Mouse (Mus musculus): Measurements from ENCODE around the gene Tcf25. TPM values are rescaled to one million over a fixed set of nuclear protein-coding genes. Genes with fewer than 3 reads are reported as not detected.
A peak's percentile ranks its signal among the peaks of the same experiment; 100 is the strongest.
"Not testable (repeated sequence)": the region's sequence is repeated elsewhere in the genome, so short reads cannot be mapped to it uniquely, and the experiment has no call there.

Gene Tcf25
- polyA plus RNA-seq, 1 experiment from 2014 or later, result 144 TPM

GRCm38 (mm10) chr8:123410788-123411187 lies 37.2 kb downstream of the Tcf25 start:
- no peak for DNase-seq (ENCODE audit: low spot score)
- TF ChIP-seq EP300 (IDR thresholded peaks at IDR 0.05), result no peak
- no peak for TF ChIP-seq CTCF (IDR thresholded peaks at IDR 0.05)
- H3K27ac ChIP-seq (ENCODE audit: low read length), result no peak overlapping the region
- no peaks in the 10 kb centered on the region for H3K9me3 ChIP-seq (ENCODE audit: low read length)
- H3K9ac ChIP-seq (replicated peaks; ENCODE audit: low read depth), result no peak overlapping the region
- no peak overlapping the region for H3K4me3 ChIP-seq (ENCODE audit: low read depth, low read length)
- WGBS, result 15% methylated on average over 11 of the region's 11 CpGs
- no peaks in the 10 kb centered on the region for H3K36me3 ChIP-seq (ENCODE audit: insufficient read depth, low read length)
- H3K27me3 ChIP-seq (replicated peaks; ENCODE audit: insufficient read depth, low read length), result peaks cover 32% of the 10 kb centered on the region
- H3K4me2 ChIP-seq (replicated peaks; ENCODE audit: low read depth, low read length), result no peak overlapping the region
- H3K4me1 ChIP-seq (ENCODE audit: insufficient read depth, low read depth, low read length), result no peaks in the 10 kb centered on the region
- no peak for ATAC-seq

- ATAC-seq (peak; percentile 48), DNase-seq (ENCODE audit: low spot score) (peak; percentile 26)
- no peak for TF ChIP-seq EP300 (IDR thresholded peaks at IDR 0.05)
- Histone ChIP-seq H3K9ac (replicated peaks; ENCODE audit: low read depth) (no peak within 1 kb of the TSS), H3K27me3 (replicated peaks; ENCODE audit: insufficient read depth, low read length) (peaks cover 32% of the 10 kb centered on the region), H3K4me3 (ENCODE audit: low read depth, low read length) (no peak within 1 kb of the TSS; the same call in 1 of the 2 replicates), H3K36me3 (ENCODE audit: insufficient read depth, low read length) (no peaks in the 10 kb centered on the region), H3K9me3 (ENCODE audit: low read length) (no peaks in the 10 kb centered on the region), H3K4me1 (ENCODE audit: insufficient read depth, low read depth, low read length) (no peaks in the 10 kb centered on the region), H3K27ac (ENCODE audit: low read length) (no peak within 1 kb of the TSS), H3K4me2 (replicated peaks; ENCODE audit: low read depth, low read length) (peak within 1 kb of the TSS; percentile 25; the same call in 1 of the 2 replicates)
- 0% methylated on average over 26 of the region's 29 CpGs for WGBS
Observed at GRCm38 (mm10) chr8:123411246-123411645, 37.7 kb downstream of the Tcf25 start, which contains the start of gene Tubb3. Tubb3 (plus strand) TSS chr8:123411424.

- no peaks in the 10 kb centered on the region for H3K36me3 ChIP-seq (ENCODE audit: insufficient read depth, low read length)
- H3K9ac ChIP-seq (replicated peaks; ENCODE audit: low read depth), result no peak overlapping the region
- H3K4me3 ChIP-seq (ENCODE audit: low read depth, low read length), result no peak overlapping the region
- H3K27me3 ChIP-seq (replicated peaks; ENCODE audit: insufficient read depth, low read length), result peaks cover 32% of the 10 kb centered on the region
- ATAC-seq, result no peak
- no peaks in the 10 kb centered on the region for H3K9me3 ChIP-seq (ENCODE audit: low read length)
- DNase-seq (ENCODE audit: low spot score), result no peak
- TF ChIP-seq EP300 (IDR thresholded peaks at IDR 0.05) (no peak), CTCF (IDR thresholded peaks at IDR 0.05) (no peak)
- 11% methylated on average over 16 of the region's 16 CpGs for WGBS
- H3K4me2 ChIP-seq (replicated peaks; ENCODE audit: low read depth, low read length), result no peak overlapping the region
- H3K27ac ChIP-seq (ENCODE audit: low read length), result no peak overlapping the region
- no peaks in the 10 kb centered on the region for H3K4me1 ChIP-seq (ENCODE audit: insufficient read depth, low read depth, low read length)
Observed at GRCm38 (mm10) chr8:123411781-123412327, 38.3 kb downstream of the Tcf25 start.

GRCm38 (mm10) chr8:123412560-123413170 lies 39.1 kb downstream of the Tcf25 start:
- 5% methylated on average over 12 of the region's 12 CpGs for WGBS
- ATAC-seq (no peak), DNase-seq (ENCODE audit: low spot score) (no peak)
- no peak overlapping the region for H3K27ac ChIP-seq (ENCODE audit: low read length)
- H3K27me3 ChIP-seq (replicated peaks; ENCODE audit: insufficient read depth, low read length), result peaks cover 32% of the 10 kb centered on the region
- no peak overlapping the region for H3K4me2 ChIP-seq (replicated peaks; ENCODE audit: low read depth, low read length)
- no peaks in the 10 kb centered on the region for H3K36me3 ChIP-seq (ENCODE audit: insufficient read depth, low read length)
- no peak overlapping the region for H3K4me3 ChIP-seq (ENCODE audit: low read depth, low read length)
- H3K9ac ChIP-seq (replicated peaks; ENCODE audit: low read depth), result no peak overlapping the region
- TF ChIP-seq CTCF (IDR thresholded peaks at IDR 0.05), result no peak
- no peak for TF ChIP-seq EP300 (IDR thresholded peaks at IDR 0.05)
- H3K4me1 ChIP-seq (ENCODE audit: insufficient read depth, low read depth, low read length), result no peaks in the 10 kb centered on the region
- H3K9me3 ChIP-seq (ENCODE audit: low read length), result no peaks in the 10 kb centered on the region

GRCm38 (mm10) chr8:123414255-123414654 lies 40.7 kb downstream of the Tcf25 start:
- Histone ChIP-seq H3K4me2 (replicated peaks; ENCODE audit: low read depth, low read length) (no peak overlapping the region), H3K27ac (ENCODE audit: low read length) (no peak overlapping the region), H3K9ac (replicated peaks; ENCODE audit: low read depth) (no peak overlapping the region), H3K27me3 (replicated peaks; ENCODE audit: insufficient read depth, low read length) (peaks cover 32% of the 10 kb centered on the region), H3K4me3 (ENCODE audit: low read depth, low read length) (no peak overlapping the region), H3K36me3 (ENCODE audit: insufficient read depth, low read length) (no peaks in the 10 kb centered on the region), H3K9me3 (ENCODE audit: low read length) (no peaks in the 10 kb centered on the region), H3K4me1 (ENCODE audit: insufficient read depth, low read depth, low read length) (no peaks in the 10 kb centered on the region)
- DNase-seq (ENCODE audit: low spot score), result no peak
- ATAC-seq, result no peak
- no peak for TF ChIP-seq CTCF (IDR thresholded peaks at IDR 0.05)
- TF ChIP-seq EP300 (IDR thresholded peaks at IDR 0.05), result no peak
- 11% methylated on average over 9 of the region's 9 CpGs for WGBS

GRCm38 (mm10) chr8:123414997-123415696 lies 41.6 kb downstream of the Tcf25 start:
- not testable (repeated sequence) for H3K4me3 ChIP-seq (ENCODE audit: low read depth, low read length); H3K9ac ChIP-seq (replicated peaks; ENCODE audit: low read depth); H3K9me3 ChIP-seq (ENCODE audit: low read length); H3K4me2 ChIP-seq (replicated peaks; ENCODE audit: low read depth, low read length); DNase-seq (ENCODE audit: low spot score); H3K36me3 ChIP-seq (ENCODE audit: insufficient read depth, low read length); ATAC-seq; H3K27ac ChIP-seq (ENCODE audit: low read length); H3K4me1 ChIP-seq (ENCODE audit: insufficient read depth, low read depth, low read length)
- peaks cover 26% of the 10 kb centered on the region for H3K27me3 ChIP-seq (replicated peaks; ENCODE audit: insufficient read depth, low read length)
- 73% methylated on average over 5 of the region's 5 CpGs for WGBS
